Comparison of ENCODE assay signal across 27 mouse cellular contexts in genomic region chr11:68121660-68122059, GRCm38 (mm10).
DNase-seq lines count a peak whose midpoint lies in the region; ATAC-seq and TF ChIP-seq lines count a peak whose summit lies in the region.
"Had no signal": no experiment of that assay in that cellular context is flagged by ENCODE, and none has a peak within 500 bp of the region (broad histone marks: within the 10 kb centered on the region; RNA-seq: fewer than 3 reads in every experiment).

No protein-coding gene starts in this region.

- H3K4me1 ChIP-seq in embryonic facial prominence, embryonic 11.5 days (ENCODE audit: control insufficient read depth, insufficient read depth, low read length), result 0 out of 2 replicates have a peak, but pooled peaks cover 4% of the 10 kb centered on the region
- H3K4me1 ChIP-seq in embryonic facial prominence, embryonic 10.5 days, result peaks cover 26% of the 10 kb centered on the region
- H3K4me1 ChIP-seq in neural tube, embryonic 13.5 days (replicated peaks), result peaks cover 32% of the 10 kb centered on the region
- H3K4me1 ChIP-seq: lung, embryonic 15.5 days; megakaryocyte, embryonic 14.5 days had no signal

- no peak overlapping the region for H3K4me2 ChIP-seq in embryonic facial prominence, embryonic 11.5 days (ENCODE audit: low read depth, low read length)
- no peak overlapping the region for H3K4me2 ChIP-seq in neural tube, embryonic 13.5 days
- H3K4me2 ChIP-seq: forebrain, embryonic 13.5 days; heart, embryonic 11.5 days; limb, embryonic 12.5 days; liver, embryonic 11.5 days; lung, embryonic 15.5 days had no signal

- H3K9me3 ChIP-seq in embryonic facial prominence, embryonic 11.5 days (replicated peaks; ENCODE audit: control insufficient read depth, low read length), result no peaks in the 10 kb centered on the region
- H3K9me3 ChIP-seq in embryonic facial prominence, embryonic 10.5 days, result no peaks in the 10 kb centered on the region
- no peaks in the 10 kb centered on the region for H3K9me3 ChIP-seq in neural tube, embryonic 13.5 days
- H3K9me3 ChIP-seq: forebrain, embryonic 13.5 days; G1E; limb, embryonic 12.5 days; lung, embryonic 15.5 days; megakaryocyte, embryonic 14.5 days had no signal

- no peaks in the 10 kb centered on the region for H3K27me3 ChIP-seq in embryonic facial prominence, embryonic 11.5 days (ENCODE audit: control insufficient read depth, insufficient read depth, low read length)
- H3K27me3 ChIP-seq in embryonic facial prominence, embryonic 10.5 days (replicated peaks; ENCODE audit: low read depth, poor library complexity, severe bottlenecking), result no peaks in the 10 kb centered on the region; the same call in 1 of the 2 replicates
- no peaks in the 10 kb centered on the region for H3K27me3 ChIP-seq in neural tube, embryonic 13.5 days
- H3K27me3 ChIP-seq: forebrain, embryonic 13.5 days; limb, embryonic 12.5 days; lung, embryonic 15.5 days; megakaryocyte, embryonic 14.5 days had no signal

- no peak for ATAC-seq in embryonic facial prominence, embryonic 11.5 days (replicated peaks; ENCODE audit: insufficient number of reproducible peaks, low FRiP score, low TSS enrichment, low read depth)
- ATAC-seq in neural tube, embryonic 13.5 days (ENCODE audit: low read depth), result no peak
- ATAC-seq: forebrain, embryonic 13.5 days; intestine, embryonic 16.5 days had no signal

- no peak overlapping the region for H3K9ac ChIP-seq in embryonic facial prominence, embryonic 11.5 days (replicated peaks; ENCODE audit: low read length)
- H3K9ac ChIP-seq in neural tube, embryonic 13.5 days, result no peak overlapping the region
- H3K9ac ChIP-seq: forebrain, embryonic 13.5 days; limb, embryonic 12.5 days; lung, embryonic 15.5 days had no signal

- peak; percentile 38 for DNase-seq in embryonic facial prominence, embryonic 11.5 days (ENCODE audit: low spot score)
- no peak for DNase-seq in embryonic facial prominence, embryonic 10.5 days (ENCODE audit: low spot score)
- no peak for DNase-seq in layer of hippocampus, adult 2 months (ENCODE audit: low spot score in 2 of 2)
- DNase-seq in layer of hippocampus, adult 8-10 months (ENCODE audit: low spot score in 2 of 2), result no peak
- no peak for DNase-seq in neural tube, embryonic 10.5 days (ENCODE audit: extremely low spot score, low spot score)
- DNase-seq in urinary bladder, postnatal 14 days (ENCODE audit: low spot score), result no peak
- DNase-seq: adrenal gland, postnatal 10 days; cerebellum, adult 11 months; cerebellum, adult 9-10 months; cerebellum, postnatal 36 days; embryo, embryonic 11 days; gastrocnemius, postnatal 10 days; heart, postnatal 36 days; kidney, adult 9 months; kidney, postnatal 10 days; lung, postnatal 36 days; thymus, adult 2 months; thymus, postnatal 36 days had no signal

- no peak overlapping the region for H3K4me3 ChIP-seq in embryonic facial prominence, embryonic 11.5 days (ENCODE audit: low read depth, low read length)
- no peak overlapping the region for H3K4me3 ChIP-seq in embryonic facial prominence, embryonic 10.5 days
- no peak overlapping the region for H3K4me3 ChIP-seq in layer of hippocampus, adult 2 months
- H3K4me3 ChIP-seq in neural tube, embryonic 13.5 days, result no peak overlapping the region
- H3K4me3 ChIP-seq: forebrain, embryonic 13.5 days; limb, embryonic 12.5 days; lung, embryonic 15.5 days; megakaryocyte, embryonic 14.5 days had no signal

- H3K36me3 ChIP-seq in embryonic facial prominence, embryonic 11.5 days (replicated peaks; ENCODE audit: control insufficient read depth, insufficient read depth, low read depth, low read length), result no peaks in the 10 kb centered on the region
- H3K36me3 ChIP-seq in embryonic facial prominence, embryonic 10.5 days (replicated peaks), result no peaks in the 10 kb centered on the region
- H3K36me3 ChIP-seq in neural tube, embryonic 13.5 days, result no peaks in the 10 kb centered on the region
- H3K36me3 ChIP-seq: limb, embryonic 12.5 days; lung, embryonic 15.5 days had no signal

- no peak overlapping the region for H3K27ac ChIP-seq in embryonic facial prominence, embryonic 11.5 days (replicated peaks; ENCODE audit: low read depth, low read length)
- no peak overlapping the region for H3K27ac ChIP-seq in embryonic facial prominence, embryonic 10.5 days (replicated peaks)
- peak overlapping the region; percentile 72; the same call in 1 of the 2 replicates for H3K27ac ChIP-seq in layer of hippocampus, adult 2 months
- peak overlapping the region; percentile 65 for H3K27ac ChIP-seq in neural tube, embryonic 13.5 days (replicated peaks)
- H3K27ac ChIP-seq: forebrain, embryonic 13.5 days; limb, embryonic 12.5 days; lung, embryonic 15.5 days had no signal

- no peak for TF ChIP-seq CTCF in layer of hippocampus, adult 2 months (conservative IDR thresholded peaks at IDR 0.05)

- WGBS in embryonic facial prominence, embryonic 11.5 days, result 27% methylated on average over 6 of the region's 6 CpGs
- WGBS in embryonic facial prominence, embryonic 10.5 days, result 31% methylated on average over 6 of the region's 6 CpGs
- 15% methylated on average over 6 of the region's 6 CpGs for WGBS in neural tube, embryonic 13.5 days

Comparison
In these comparisons a context has a peak if more than half of its experiments do, and no peak if none do; other contexts are left out.
1. H3K27ac ChIP-seq: peak in layer of hippocampus, adult 2 months (single experiment) and neural tube, embryonic 13.5 days (single experiment); none in embryonic facial prominence, embryonic 11.5 days (single experiment) and embryonic facial prominence, embryonic 10.5 days (single experiment).